Mouse (Mus musculus) C2C12 (cell line): Measurements from ENCODE around the gene Zfp451. TPM values are rescaled to one million over a fixed set of nuclear protein-coding genes. Genes with fewer than 3 reads are reported as not detected.
"Not testable (repeated sequence)": the region's sequence is repeated elsewhere in the genome, so short reads cannot be mapped to it uniquely, and the experiment has no call there.

Source experiments
- H3K27me3 ChIP-seq: one replicate; pipeline ENCODE4 v1.6.1; 2011; ENCODE audit not compliant: control insufficient read depth, insufficient read depth, insufficient read length
- H3K36me3 ChIP-seq: one replicate; pipeline ENCODE4 v1.6.1; 2011; ENCODE audit not compliant: control insufficient read depth, insufficient read depth
- H3K4me3 ChIP-seq: one replicate; pipeline ENCODE4 v1.5.1; 2011; ENCODE audit warnings: mild to moderate bottlenecking, control low read depth; ENCODE audit not compliant: poor library complexity, insufficient read depth, severe bottlenecking
- H3K79me2 ChIP-seq: one replicate; pipeline ENCODE4 v1.6.1; 2011; ENCODE audit not compliant: control insufficient read depth, insufficient read depth
- H3K79me3 ChIP-seq: one replicate; pipeline ENCODE4 v1.6.1; 2011; ENCODE audit warnings: low read depth, control low read depth
- H3ac ChIP-seq: one replicate; pipeline ENCODE3; 2011; ENCODE audit warnings: low read depth; ENCODE audit not compliant: control insufficient read depth, insufficient read length
- CEBPB ChIP-seq: IDR thresholded peaks from one replicate; pipeline ENCODE4 v1.6.1; 2011; ENCODE audit warnings: low read depth, mild to moderate bottlenecking, control low read depth, moderate library complexity
- CTCF ChIP-seq: IDR thresholded peaks from one replicate; pipeline ENCODE4 v1.5.1; 2011; ENCODE audit not compliant: control insufficient read depth, insufficient read depth, insufficient read length
- FOSL1 ChIP-seq: IDR thresholded peaks from one replicate; pipeline ENCODE4 v1.8.0; 2011; ENCODE audit warnings: mild to moderate bottlenecking, low read length; ENCODE audit not compliant: poor library complexity, insufficient read depth, severe bottlenecking
- MAX ChIP-seq: IDR thresholded peaks from one replicate; pipeline ENCODE4 v1.6.1; 2011; ENCODE audit warnings: mild to moderate bottlenecking, control low read depth
- MYOD1 ChIP-seq: IDR thresholded peaks from one replicate; pipeline ENCODE4 v1.6.1; 2011; ENCODE audit warnings: low read depth; ENCODE audit not compliant: control insufficient read depth, insufficient read length
- MYOG ChIP-seq: IDR thresholded peaks from one replicate; pipeline ENCODE4 v1.6.1; 2011; ENCODE audit not compliant: control insufficient read depth, insufficient read length; ENCODE audit errors: extremely low read depth
- USF1 ChIP-seq: IDR thresholded peaks from one replicate; pipeline ENCODE4 v1.6.1; 2011; ENCODE audit warnings: low read depth, mild to moderate bottlenecking, control low read depth, moderate library complexity
- long read RNA-seq, 2 experiments: library from polyadenylated mRNA; unstranded; transcript quantifications; one replicate each; pipeline ENCODE4 v2.0.0; 2019 to 2020
- polyA plus RNA-seq: library from polyadenylated mRNA; unstranded; fragments of >200 nt; fragmentation: generic; extraction: Trizol; gene quantifications from one replicate; pipeline ENCODE4 v1.2.1, GENCODE M21; 2012; ENCODE audit warnings: missing spikeins

Gene Zfp451
- 5.3 TPM for polyA plus RNA-seq
- long read RNA-seq, experiment 1, full-length matches to known transcripts = 4 of 12 reads
- long read RNA-seq, experiment 1, partial matches to known transcripts = 1 of 12 reads
- long read RNA-seq, experiment 1, other reads (novel, unspliced or antisense) = 7 of 12 reads
- long read RNA-seq, experiment 2, full-length matches to known transcripts = 84 of 119 reads
- long read RNA-seq, experiment 2, partial matches to known transcripts = 9 of 119 reads
- long read RNA-seq, experiment 2, other reads (novel, unspliced or antisense) = 26 of 119 reads

DNA sequence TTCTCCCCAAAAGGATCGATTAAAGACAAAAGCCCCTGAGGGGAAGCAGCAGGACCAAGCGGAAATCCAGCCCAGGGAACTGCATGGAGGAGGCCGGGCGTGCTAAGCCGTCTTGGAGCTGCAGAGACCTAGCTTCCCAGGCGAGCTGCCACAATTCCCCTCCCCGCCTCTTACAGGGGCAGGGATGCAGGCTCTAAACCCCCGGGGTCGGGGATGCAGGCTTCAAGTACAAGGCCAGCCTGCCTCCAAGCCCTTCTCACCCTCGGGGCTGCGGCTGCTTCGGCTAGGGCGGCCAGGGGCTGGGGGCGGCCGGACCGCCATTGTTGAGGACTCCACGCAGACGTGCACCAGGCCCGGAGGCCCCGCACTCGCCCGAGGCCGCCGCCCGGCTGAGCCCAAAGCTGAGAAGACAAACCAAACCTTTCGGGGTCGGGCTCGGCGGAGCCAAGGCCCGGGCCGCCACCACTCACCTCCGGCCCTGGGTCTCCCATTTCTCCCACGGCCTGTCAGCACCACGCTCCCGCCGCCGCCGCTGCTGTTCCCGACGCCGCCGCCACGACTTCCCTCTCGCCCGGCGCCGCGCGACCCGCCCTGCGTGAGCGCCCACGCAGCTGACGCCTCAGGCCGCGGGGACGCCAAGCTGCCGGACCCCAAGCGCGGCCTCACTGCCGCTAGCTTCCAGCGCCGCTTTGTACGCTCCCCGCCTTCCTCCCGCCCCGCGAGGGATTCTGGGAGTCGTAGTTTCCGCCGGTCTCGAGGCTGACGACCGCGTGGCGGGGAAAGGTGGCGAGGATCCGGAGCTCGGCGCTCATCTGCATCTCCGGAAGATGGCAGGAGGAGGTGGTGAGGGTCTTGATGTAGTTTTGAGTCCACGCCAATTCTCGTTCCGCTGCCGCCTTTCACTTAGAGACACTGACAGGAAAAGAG is at the start of gene Zfp451:
Gene Zfp451 (minus strand): TSS at position 728 of the 927 bp plus-strand sequence.
- Histone ChIP-seq H3K79me3 (peaks cover 46% of the 10 kb centered on the region), H3ac (peak within 1 kb of the TSS; percentile 73), H3K4me3 (peak within 1 kb of the TSS; percentile 87), H3K36me3 (peaks cover 39% of the 10 kb centered on the region), H3K79me2 (peaks cover 54% of the 10 kb centered on the region), H3K27me3 (no peaks in the 10 kb centered on the region)
- TF ChIP-seq MYOG = no peak
- TF ChIP-seq FOSL1 = no peak
- peak; percentile 98 for TF ChIP-seq MAX
- no peak for TF ChIP-seq CTCF
- TF ChIP-seq USF1 = no peak
- no peak for TF ChIP-seq CEBPB
- no peak for TF ChIP-seq MYOD1

DNA sequence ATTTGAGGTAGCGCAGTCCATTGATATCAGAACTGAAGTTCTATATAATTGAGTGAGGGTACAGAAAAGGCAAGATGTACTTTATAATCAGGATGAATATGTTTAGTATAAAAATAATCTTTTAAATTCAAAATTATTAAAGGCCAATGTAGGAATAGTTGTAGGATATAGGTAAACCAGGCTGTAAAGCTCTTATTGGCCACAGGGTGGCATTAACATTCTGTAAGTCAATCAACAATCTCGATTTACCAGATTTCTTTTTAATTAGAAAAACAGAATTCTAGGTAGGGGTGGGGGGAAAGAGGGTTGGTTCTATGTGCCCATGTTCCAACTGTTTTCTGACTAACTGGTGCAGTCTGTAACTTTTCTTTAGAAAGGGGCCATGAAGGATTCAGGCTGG is 32.4 kb upstream of the Zfp451 start:
- Histone ChIP-seq H3ac (no peak overlapping the region), H3K79me2 (no peaks in the 10 kb centered on the region), H3K36me3 (no peaks in the 10 kb centered on the region), H3K4me3 (no peak overlapping the region), H3K79me3 (no peaks in the 10 kb centered on the region), H3K27me3 (no peaks in the 10 kb centered on the region)
- no peak for TF ChIP-seq USF1
- TF ChIP-seq MYOD1 = no peak
- no peak for TF ChIP-seq MYOG
- no peak for TF ChIP-seq FOSL1
- TF ChIP-seq MAX = no peak
- TF ChIP-seq CTCF = no peak
- no peak for TF ChIP-seq CEBPB

DNA sequence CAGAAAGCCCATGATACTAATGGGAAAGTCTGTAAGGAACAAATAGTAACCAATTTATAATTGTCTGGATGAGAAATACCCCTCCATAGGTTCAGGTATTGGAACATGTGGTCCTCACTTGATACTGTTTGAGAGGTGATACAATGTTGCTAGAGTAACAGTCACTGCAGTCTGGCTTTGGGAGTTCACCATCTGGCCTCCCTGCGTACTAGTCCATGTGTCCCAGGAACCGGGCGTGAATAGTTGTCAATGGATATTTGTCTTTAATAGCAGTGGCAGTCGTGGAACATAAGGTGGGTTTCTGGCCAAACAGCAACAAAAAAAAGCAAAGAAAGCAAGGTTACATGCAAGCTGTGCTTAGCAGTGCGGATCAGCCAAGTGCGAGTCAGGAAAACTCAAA is 29.4 kb upstream of the Zfp451 start:
- no peaks in the 10 kb centered on the region for H3K79me2 ChIP-seq
- no peaks in the 10 kb centered on the region for H3K79me3 ChIP-seq
- H3ac ChIP-seq = no peak overlapping the region
- H3K36me3 ChIP-seq = no peaks in the 10 kb centered on the region
- H3K4me3 ChIP-seq = no peak overlapping the region
- no peaks in the 10 kb centered on the region for H3K27me3 ChIP-seq
- no peak for TF ChIP-seq FOSL1
- TF ChIP-seq CEBPB = no peak
- no peak for TF ChIP-seq MYOG
- TF ChIP-seq MAX = no peak
- TF ChIP-seq CTCF = no peak
- TF ChIP-seq MYOD1 = no peak
- no peak for TF ChIP-seq USF1

DNA sequence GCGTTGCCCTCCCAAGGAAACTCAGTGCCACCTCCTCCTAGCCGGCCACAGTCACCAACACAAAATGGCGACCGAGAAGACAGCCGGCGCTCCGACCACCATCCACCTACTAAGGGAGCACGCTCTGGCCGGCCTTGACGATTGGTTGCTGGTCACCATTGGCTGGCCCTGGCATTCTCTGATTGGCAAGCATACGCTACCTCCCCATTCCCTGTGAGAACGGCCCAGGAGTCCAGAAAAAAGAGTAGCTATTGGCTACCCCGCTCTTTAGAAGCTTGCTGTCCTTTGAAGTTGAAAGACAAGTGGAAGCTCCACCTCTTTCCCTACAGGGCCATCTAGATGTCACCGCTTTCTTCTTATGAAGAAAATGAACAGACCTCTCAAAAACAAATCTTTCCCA is 24.6 kb upstream of the Zfp451 start:
- H3K27me3 ChIP-seq, H3K79me2 ChIP-seq, H3K36me3 ChIP-seq, H3ac ChIP-seq, H3K79me3 ChIP-seq, H3K4me3 ChIP-seq: not testable (repeated sequence)

DNA sequence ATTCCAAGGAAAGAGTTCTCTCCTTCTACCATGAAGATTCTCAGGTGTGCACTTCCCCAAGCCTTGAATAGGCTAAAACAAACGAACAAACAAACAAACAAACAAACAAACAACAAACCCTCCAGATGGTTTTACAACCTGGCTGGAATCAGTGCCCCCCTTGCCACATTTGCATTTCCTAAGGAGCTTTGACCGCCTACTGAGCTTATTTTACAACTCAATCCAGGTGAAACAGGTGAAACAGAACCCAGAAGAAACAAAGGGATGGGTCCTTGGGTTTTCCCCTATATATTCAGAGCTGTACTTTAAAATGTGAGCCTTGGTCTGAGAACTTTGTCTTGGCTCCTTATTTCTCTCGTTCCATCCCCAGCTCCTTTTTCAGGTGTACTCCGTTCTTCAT is 16.2 kb upstream of the Zfp451 start:
- H3K79me3 ChIP-seq = no peaks in the 10 kb centered on the region
- no peaks in the 10 kb centered on the region for H3K36me3 ChIP-seq
- H3K4me3 ChIP-seq = no peak overlapping the region
- TF ChIP-seq USF1 (no peak), CTCF (no peak), FOSL1 (no peak), CEBPB (no peak), MAX (no peak), MYOG (no peak), MYOD1 (no peak)
- H3K27me3 ChIP-seq = no peaks in the 10 kb centered on the region
- H3ac ChIP-seq = no peak overlapping the region
- H3K79me2 ChIP-seq = no peaks in the 10 kb centered on the region

DNA sequence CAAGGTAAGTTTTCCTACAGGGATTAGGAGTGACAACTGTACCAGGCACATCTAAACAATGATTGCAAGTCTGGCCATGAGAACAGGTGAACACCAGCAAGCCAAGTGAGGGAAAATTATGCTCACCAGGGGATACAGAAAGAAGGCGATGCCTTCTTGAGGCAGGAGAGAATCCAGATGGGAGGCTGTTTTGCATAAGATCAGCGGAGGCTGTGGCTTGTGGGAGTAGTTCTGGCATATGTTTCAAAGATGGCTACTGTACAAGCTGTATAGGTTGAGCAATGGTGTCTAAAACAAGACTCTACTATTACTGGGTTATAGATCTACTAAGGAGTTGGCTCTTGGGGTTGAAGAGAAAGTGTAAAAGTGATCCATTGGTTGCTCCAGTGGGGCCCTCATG is 3.5 kb upstream of the Zfp451 start:
- no peaks in the 10 kb centered on the region for H3K27me3 ChIP-seq
- no peak overlapping the region for H3ac ChIP-seq
- H3K36me3 ChIP-seq = peaks cover 4% of the 10 kb centered on the region
- TF ChIP-seq CTCF = no peak
- no peak for TF ChIP-seq CEBPB
- no peak for TF ChIP-seq MYOG
- no peak for TF ChIP-seq USF1
- TF ChIP-seq FOSL1 = no peak
- TF ChIP-seq MYOD1 = no peak
- no peak for TF ChIP-seq MAX
- no peak overlapping the region for H3K4me3 ChIP-seq
- H3K79me3 ChIP-seq = peaks cover 10% of the 10 kb centered on the region
- peaks cover 16% of the 10 kb centered on the region for H3K79me2 ChIP-seq
